ENCODE assay signal across 24 mouse cellular contexts in genomic region chr13:36057489-36057888, GRCm38 (mm10). TPM values are rescaled to one million over a fixed set of nuclear protein-coding genes. Genes with fewer than 3 reads are reported as not detected.
DNase-seq lines count a peak whose midpoint lies in the region; ATAC-seq and TF ChIP-seq lines count a peak whose summit lies in the region.
"Had no signal": no experiment of that assay in that cellular context is flagged by ENCODE, and none has a peak within 500 bp of the region (broad histone marks: within the 10 kb centered on the region; RNA-seq: fewer than 3 reads in every experiment).

No protein-coding gene starts in this region.

- H3K9ac ChIP-seq in stomach, embryonic 15.5 days: no peak overlapping the region
- H3K9ac ChIP-seq in stomach, postnatal 0 days (ENCODE audit: low read length): no peak overlapping the region
- peak overlapping the region; percentile 38 for H3K9ac ChIP-seq in liver, embryonic 15.5 days
- H3K9ac ChIP-seq: embryonic facial prominence, embryonic 12.5 days; heart, embryonic 15.5 days; hindbrain, embryonic 15.5 days; intestine, embryonic 15.5 days had no signal

- ATAC-seq in stomach, embryonic 15.5 days (ENCODE audit: insufficient read depth, low FRiP score, low read depth): peak; percentile 57; the same call in 1 of the 2 replicates
- no peak for ATAC-seq in stomach, postnatal 0 days (ENCODE audit: low FRiP score, low TSS enrichment)
- peak; percentile 72 for ATAC-seq in liver, embryonic 15.5 days (ENCODE audit: insufficient read depth)
- ATAC-seq in megakaryocyte, adult 5-6 weeks (ENCODE audit: poor library complexity, severe bottlenecking): no peak

- no peak overlapping the region for H3K4me2 ChIP-seq in stomach, embryonic 15.5 days
- no peak overlapping the region for H3K4me2 ChIP-seq in stomach, postnatal 0 days (replicated peaks; ENCODE audit: low read depth)
- H3K4me2 ChIP-seq in liver, embryonic 15.5 days: peak overlapping the region; percentile 67
- H3K4me2 ChIP-seq: embryonic facial prominence, embryonic 12.5 days; heart, embryonic 15.5 days; hindbrain, embryonic 15.5 days; intestine, embryonic 15.5 days had no signal

- WGBS in stomach, embryonic 15.5 days: 70% methylated on average over 2 of the region's 2 CpGs
- 77% methylated on average over 2 of the region's 2 CpGs for WGBS in stomach, postnatal 0 days
- WGBS in liver, embryonic 15.5 days (ENCODE audit: insufficient replicate concordance): 51% methylated on average over 2 of the region's 2 CpGs

- intact Hi-C loops in left cerebral cortex, postnatal 36 days (cut with DNase I): no loop called here

- no peak for DNase-seq in stomach, postnatal 0 days (ENCODE audit: low spot score)
- no peak for DNase-seq in urinary bladder, postnatal 10 days (ENCODE audit: low spot score)
- no peak for DNase-seq in left cerebral cortex, postnatal 36 days (ENCODE audit: low spot score in 2 of 2)
- DNase-seq: B cell, adult 2 months; cerebellum, postnatal 25 days; gastrocnemius, postnatal 10 days; heart, adult 18-20 months; heart, postnatal 4 days; kidney, adult 9 months; kidney, postnatal 25 days; lung, adult 18-20 months; right cerebral cortex, postnatal 14 days; thymus, postnatal 25 days had no signal

- no peaks in the 10 kb centered on the region for H3K9me3 ChIP-seq in stomach, embryonic 15.5 days
- H3K9me3 ChIP-seq in stomach, postnatal 0 days (ENCODE audit: control insufficient read depth, low read length): no peaks in the 10 kb centered on the region
- H3K9me3 ChIP-seq in erythroblast, embryonic 14.5 days (ENCODE audit: control insufficient read depth, low read length): no peaks in the 10 kb centered on the region
- H3K9me3 ChIP-seq in liver, embryonic 15.5 days (replicated peaks): no peaks in the 10 kb centered on the region
- H3K9me3 ChIP-seq: embryonic facial prominence, embryonic 12.5 days; forebrain, embryonic 10.5 days; heart, embryonic 15.5 days; hindbrain, embryonic 15.5 days; intestine, embryonic 15.5 days; limb, embryonic 10.5 days; midbrain, embryonic 10.5 days had no signal

- H3K4me3 ChIP-seq in stomach, embryonic 15.5 days (replicated peaks): no peak overlapping the region
- H3K4me3 ChIP-seq in stomach, postnatal 0 days (ENCODE audit: low read depth, low read length): no peak overlapping the region
- peak overlapping the region; percentile 54 for H3K4me3 ChIP-seq in erythroblast, embryonic 14.5 days (replicated peaks)
- H3K4me3 ChIP-seq in liver, embryonic 15.5 days (replicated peaks): peak overlapping the region; percentile 34
- H3K4me3 ChIP-seq: embryonic facial prominence, embryonic 12.5 days; forebrain, embryonic 10.5 days; heart, embryonic 15.5 days; hindbrain, embryonic 15.5 days; intestine, embryonic 15.5 days; limb, embryonic 10.5 days; midbrain, embryonic 10.5 days had no signal

- no peak for TF ChIP-seq EP300 in stomach, postnatal 0 days (optimal IDR thresholded peaks at IDR 0.05)

- H3K4me1 ChIP-seq in stomach, embryonic 15.5 days: no peaks in the 10 kb centered on the region
- no peaks in the 10 kb centered on the region for H3K4me1 ChIP-seq in stomach, postnatal 0 days (replicated peaks; ENCODE audit: control insufficient read depth, insufficient read depth)
- H3K4me1 ChIP-seq in erythroblast, embryonic 14.5 days (ENCODE audit: control insufficient read depth): peaks cover 61% of the 10 kb centered on the region
- H3K4me1 ChIP-seq in liver, embryonic 15.5 days (replicated peaks): peaks cover 50% of the 10 kb centered on the region
- H3K4me1 ChIP-seq: embryonic facial prominence, embryonic 12.5 days; forebrain, embryonic 10.5 days; hindbrain, embryonic 15.5 days; intestine, embryonic 15.5 days had no signal

- no peak for TF ChIP-seq CTCF in stomach, postnatal 0 days (IDR thresholded peaks at IDR 0.05; ENCODE audit: low read depth)

- H3K27ac ChIP-seq in stomach, embryonic 15.5 days: no peak overlapping the region
- no peak overlapping the region for H3K27ac ChIP-seq in stomach, postnatal 0 days (replicated peaks)
- H3K27ac ChIP-seq in liver, embryonic 15.5 days (replicated peaks): peak overlapping the region; percentile 97
- H3K27ac ChIP-seq: embryonic facial prominence, embryonic 12.5 days; forebrain, embryonic 10.5 days; heart, embryonic 15.5 days; hindbrain, embryonic 15.5 days; intestine, embryonic 15.5 days; limb, embryonic 10.5 days; midbrain, embryonic 10.5 days had no signal

- H3K36me3 ChIP-seq in stomach, embryonic 15.5 days: no peaks in the 10 kb centered on the region
- H3K36me3 ChIP-seq in stomach, postnatal 0 days (ENCODE audit: control insufficient read depth, insufficient read depth, low read length): no peaks in the 10 kb centered on the region
- peaks cover 31% of the 10 kb centered on the region for H3K36me3 ChIP-seq in erythroblast, embryonic 14.5 days (ENCODE audit: control insufficient read depth)
- H3K36me3 ChIP-seq in liver, embryonic 15.5 days (replicated peaks): no peaks in the 10 kb centered on the region
- H3K36me3 ChIP-seq: embryonic facial prominence, embryonic 12.5 days; forebrain, embryonic 10.5 days; heart, embryonic 15.5 days; hindbrain, embryonic 15.5 days; intestine, embryonic 15.5 days; limb, embryonic 10.5 days; midbrain, embryonic 10.5 days had no signal

- no peaks in the 10 kb centered on the region for H3K27me3 ChIP-seq in stomach, embryonic 15.5 days (replicated peaks)
- no peaks in the 10 kb centered on the region for H3K27me3 ChIP-seq in stomach, postnatal 0 days (ENCODE audit: control insufficient read depth, insufficient read depth, low read length)
- H3K27me3 ChIP-seq in erythroblast, embryonic 14.5 days (ENCODE audit: control insufficient read depth): no peaks in the 10 kb centered on the region
- H3K27me3 ChIP-seq in liver, embryonic 15.5 days: no peaks in the 10 kb centered on the region
- H3K27me3 ChIP-seq: embryonic facial prominence, embryonic 12.5 days; heart, embryonic 15.5 days; hindbrain, embryonic 15.5 days; intestine, embryonic 15.5 days had no signal

RNA-seq across cellular contexts. Expression of gene Fars2, which starts 59.7 kb away (rescaled TPM):
- polyA plus RNA-seq in stomach, embryonic 15.5 days (2015; fragmentation: Nextera tagmentation; extraction: Ambion mirVana): 38.6 and 39.5 TPM in 2 replicates
- 31.7 and 35.8 TPM in 2 replicates for polyA plus RNA-seq in stomach, postnatal 0 days (2015; fragmentation: Nextera tagmentation; extraction: Ambion mirVana)
- polyA plus RNA-seq in erythroblast, embryonic 14.5 days (2012): 7.4 and 7.5 TPM in 2 replicates
- polyA plus RNA-seq in liver, embryonic 15.5 days (2015; fragmentation: Nextera tagmentation; extraction: Ambion mirVana): 26.7 and 28.3 TPM in 2 replicates
- 10 to 100 TPM; 34.6 to 35.7 TPM for total RNA-seq in left cerebral cortex, postnatal 36 days (2021)
- total RNA-seq in megakaryocyte, adult 5-6 weeks (2015): 20.9 and 24.7 TPM in 2 replicates
- 28.4 and 30.8 TPM in 2 replicates for total RNA-seq in megakaryocyte, adult 5-6 weeks (2017)

RNA-seq across cellular contexts. Expression of gene Lyrm4, which starts 59.8 kb away (rescaled TPM):
- 24.5 and 25.2 TPM in 2 replicates for polyA plus RNA-seq in stomach, embryonic 15.5 days (2015; fragmentation: Nextera tagmentation; extraction: Ambion mirVana)
- 20.7 and 20.9 TPM in 2 replicates for polyA plus RNA-seq in stomach, postnatal 0 days (2015; fragmentation: Nextera tagmentation; extraction: Ambion mirVana)
- 0.71 and 1.1 TPM in 2 replicates for polyA plus RNA-seq in erythroblast, embryonic 14.5 days (2012)
- polyA plus RNA-seq in liver, embryonic 15.5 days (2015; fragmentation: Nextera tagmentation; extraction: Ambion mirVana): 18.4 and 19.5 TPM in 2 replicates
- total RNA-seq in left cerebral cortex, postnatal 36 days (2021): 10 to 100 TPM; 21.7 to 23.0 TPM
- 7.8 and 9.0 TPM in 2 replicates for total RNA-seq in megakaryocyte, adult 5-6 weeks (2015)
- 4.8 and 8.3 TPM in 2 replicates for total RNA-seq in megakaryocyte, adult 5-6 weeks (2017)

Comparison
In these comparisons a context has a peak if more than half of its experiments do, and no peak if none do; other contexts are left out.
1. ATAC-seq: peak in stomach, embryonic 15.5 days (single experiment) and liver, embryonic 15.5 days (single experiment); none in stomach, postnatal 0 days (single experiment) and megakaryocyte, adult 5-6 weeks (single experiment).
2. H3K4me3 ChIP-seq: peak in erythroblast, embryonic 14.5 days (single experiment) and liver, embryonic 15.5 days (single experiment); none in stomach, embryonic 15.5 days (single experiment) and stomach, postnatal 0 days (single experiment).